Mouse (Mus musculus) liver, embryonic 11.5 days (tissue): Measurements from ENCODE around the gene Hsf5. TPM values are rescaled to one million over a fixed set of nuclear protein-coding genes. Genes with fewer than 3 reads are reported as not detected.
A peak's percentile ranks its signal among the peaks of the same experiment; 100 is the strongest.

Experiments
- ATAC-seq: fragments of 200-750 bp; cut with Nextera tagmentation; replicated peaks from 2 replicates; pipeline ENCODE4 v1.8.0; 2017; ENCODE audit warnings: moderate number of reproducible peaks, mild to moderate bottlenecking, moderate TSS enrichment, moderate library complexity; ENCODE audit not compliant: low FRiP score
- DNase-seq: peaks from one replicate; pipeline ENCODE4 v3.0.0-alpha.2; 2017; ENCODE audit warnings: low spot score
- H3K27ac ChIP-seq: fragments of 300-500 bp; sonication (generic); 2 replicates; pipeline ENCODE4 v1.5.1; 2014; ENCODE audit warnings: mild to moderate bottlenecking, low read depth, low read length, control low read depth
- H3K27me3 ChIP-seq: fragments of 300-500 bp; sonication (generic); replicated peaks from 2 replicates; pipeline ENCODE4 v1.6.1; 2014; ENCODE audit warnings: low read length, mixed read lengths; ENCODE audit not compliant: control insufficient read depth, insufficient read depth
- H3K36me3 ChIP-seq: fragments of 300-500 bp; sonication (generic); 2 replicates; pipeline ENCODE4 v1.6.1; 2014; ENCODE audit warnings: mild to moderate bottlenecking, low read length, moderate library complexity, mixed read lengths; ENCODE audit not compliant: control insufficient read depth, insufficient read depth
- H3K4me1 ChIP-seq: fragments of 300-500 bp; sonication (generic); replicated peaks from 2 replicates; pipeline ENCODE4 v1.6.1; 2014; ENCODE audit warnings: low read length, mixed read lengths; ENCODE audit not compliant: control insufficient read depth, insufficient read depth
- H3K4me2 ChIP-seq: fragments of 300-500 bp; sonication (generic); 2 replicates; pipeline ENCODE4 v1.6.1; 2014; ENCODE audit warnings: mild to moderate bottlenecking, control low read depth, moderate library complexity
- H3K4me3 ChIP-seq: fragments of 300-500 bp; sonication (generic); 2 replicates; pipeline ENCODE4 v1.5.1; 2014; ENCODE audit warnings: low read depth, low read length, control low read depth
- H3K9ac ChIP-seq: fragments of 300-500 bp; sonication (generic); 2 replicates; pipeline ENCODE4 v1.6.1; 2014; ENCODE audit warnings: low read depth, low read length, control low read depth
- H3K9me3 ChIP-seq: fragments of 300-500 bp; sonication (generic); 2 replicates; pipeline ENCODE4 v1.6.1; 2016; ENCODE audit warnings: low read length, inconsistent platforms, mixed read lengths; ENCODE audit not compliant: control insufficient read depth
- WGBS: fragments of 180-500 bp; shearing (Covaris S2); extraction: QIAGEN DNeasy Blood & Tissue Kit; methylation state at CpG from one replicate; pipeline ENCODE4 v1.1.7; 2014; 5-methylcytosine and 5-hydroxymethylcytosine counted together
- polyA plus RNA-seq: library from polyadenylated mRNA; unstranded; fragments of >200 nt; fragmentation: Nextera tagmentation; extraction: Ambion mirVana; gene quantifications from 2 replicates; pipeline ENCODE4 v1.2.1, GENCODE M21; 2014

The Hsf5 gene
- polyA plus RNA-seq, 1 experiment from 2014 or later, result 0.08 TPM

- WGBS, result 63% methylated on average over 12 of the region's 12 CpGs
- no peak for DNase-seq
- Histone ChIP-seq H3K4me1 (peaks cover 6% of the 10 kb centered on the region; the same call in 1 of the 2 replicates), H3K9me3 (no peaks in the 10 kb centered on the region), H3K27me3 (no peaks in the 10 kb centered on the region), H3K27ac (no peak overlapping the region), H3K4me3 (peak overlapping the region; percentile 27), H3K4me2 (peak overlapping the region; percentile 57), H3K36me3 (no peaks in the 10 kb centered on the region), H3K9ac (0 out of 2 replicates have a peak overlapping the region, but pooled peaks have one; percentile 14)
- no peak for ATAC-seq
Measured at GRCm38 (mm10) chr11:87666256-87667035, 49.5 kb downstream of the Hsf5 start.

- H3K27me3 ChIP-seq, result no peaks in the 10 kb centered on the region
- ATAC-seq, result no peak
- no peak overlapping the region for H3K4me2 ChIP-seq
- H3K27ac ChIP-seq, result no peak overlapping the region
- H3K9ac ChIP-seq, result no peak overlapping the region
- peaks cover 6% of the 10 kb centered on the region; the same call in 1 of the 2 replicates for H3K4me1 ChIP-seq
- no peaks in the 10 kb centered on the region for H3K36me3 ChIP-seq
- WGBS, result 50% methylated on average over 4 of the region's 4 CpGs
- H3K4me3 ChIP-seq, result no peak overlapping the region
- DNase-seq, result no peak
- no peaks in the 10 kb centered on the region for H3K9me3 ChIP-seq
Measured at GRCm38 (mm10) chr11:87667107-87668090, 50.4 kb downstream of the Hsf5 start.

- WGBS, result 93% methylated on average over 1 of the region's 1 CpGs
- peak; percentile 71 for ATAC-seq
Measured at GRCm38 (mm10) chr11:87673282-87673681, 56.3 kb downstream of the Hsf5 start.

GRCm38 (mm10) chr11:87675606-87676005 lies 58.6 kb downstream of the Hsf5 start:
- WGBS, result 89% methylated on average over 6 of the region's 6 CpGs
- Histone ChIP-seq H3K36me3 (no peaks in the 10 kb centered on the region), H3K9me3 (no peaks in the 10 kb centered on the region), H3K4me1 (no peaks in the 10 kb centered on the region), H3K9ac (no peak overlapping the region), H3K4me3 (no peak overlapping the region), H3K27me3 (no peaks in the 10 kb centered on the region), H3K4me2 (no peak overlapping the region), H3K27ac (no peak overlapping the region)
- no peak for DNase-seq
- ATAC-seq, result no peak

More at GRCm38 (mm10) chr11:87673282-87673681, 56.3 kb downstream of the Hsf5 start:
- H3K4me3 ChIP-seq, result no peak overlapping the region
- no peaks in the 10 kb centered on the region for H3K9me3 ChIP-seq
- DNase-seq, result no peak
- H3K27me3 ChIP-seq, result no peaks in the 10 kb centered on the region
- no peaks in the 10 kb centered on the region for H3K36me3 ChIP-seq
- no peak overlapping the region for H3K27ac ChIP-seq
- H3K9ac ChIP-seq, result no peak overlapping the region
- no peak overlapping the region for H3K4me2 ChIP-seq
- no peaks in the 10 kb centered on the region for H3K4me1 ChIP-seq

GRCm38 (mm10) chr11:87677756-87678155 lies 60.8 kb downstream of the Hsf5 start:
- Histone ChIP-seq H3K4me3 (no peak overlapping the region), H3K9me3 (no peaks in the 10 kb centered on the region), H3K4me1 (no peaks in the 10 kb centered on the region), H3K27me3 (no peaks in the 10 kb centered on the region), H3K27ac (no peak overlapping the region), H3K9ac (no peak overlapping the region), H3K36me3 (no peaks in the 10 kb centered on the region), H3K4me2 (no peak overlapping the region)
- no peak for DNase-seq
- ATAC-seq, result no peak
- 77% methylated on average over 5 of the region's 5 CpGs for WGBS

- DNase-seq, result no peak
- Histone ChIP-seq H3K4me1 (0 out of 2 replicates have a peak, but pooled peaks cover 4% of the 10 kb centered on the region), H3K36me3 (no peaks in the 10 kb centered on the region), H3K4me2 (no peak overlapping the region), H3K27ac (no peak overlapping the region), H3K9me3 (no peaks in the 10 kb centered on the region), H3K4me3 (no peak overlapping the region), H3K9ac (no peak overlapping the region), H3K27me3 (no peaks in the 10 kb centered on the region)
- ATAC-seq, result no peak
- WGBS, result 76% methylated on average over 4 of the region's 4 CpGs
Measured at GRCm38 (mm10) chr11:87678545-87678944, 61.6 kb downstream of the Hsf5 start.

- no peak for DNase-seq
- H3K27ac ChIP-seq, result no peak overlapping the region
- no peak overlapping the region for H3K4me3 ChIP-seq
- H3K4me2 ChIP-seq, result no peak overlapping the region
- H3K9me3 ChIP-seq, result no peaks in the 10 kb centered on the region
- no peak overlapping the region for H3K9ac ChIP-seq
- WGBS, result 82% methylated on average over 7 of the region's 7 CpGs
- no peaks in the 10 kb centered on the region for H3K27me3 ChIP-seq
- no peaks in the 10 kb centered on the region for H3K36me3 ChIP-seq
- no peak for ATAC-seq
- 0 out of 2 replicates have a peak, but pooled peaks cover 4% of the 10 kb centered on the region for H3K4me1 ChIP-seq
Measured at GRCm38 (mm10) chr11:87678976-87679375, 62.0 kb downstream of the Hsf5 start.

GRCm38 (mm10) chr11:87680786-87681185 lies 63.8 kb downstream of the Hsf5 start:
- H3K27ac ChIP-seq, result no peak overlapping the region
- 0 out of 2 replicates have a peak, but pooled peaks cover 4% of the 10 kb centered on the region for H3K4me1 ChIP-seq
- no peak overlapping the region for H3K9ac ChIP-seq
- no peaks in the 10 kb centered on the region for H3K27me3 ChIP-seq
- H3K4me2 ChIP-seq, result no peak overlapping the region
- no peak for ATAC-seq
- H3K4me3 ChIP-seq, result no peak overlapping the region
- 85% methylated on average over 9 of the region's 9 CpGs for WGBS
- H3K9me3 ChIP-seq, result no peaks in the 10 kb centered on the region
- H3K36me3 ChIP-seq, result no peaks in the 10 kb centered on the region
- no peak for DNase-seq
